Mouse (Mus musculus) forebrain, embryonic 16.5 days (tissue): ENCODE measurements around the gene Gm6614. TPM values are rescaled to one million over a fixed set of nuclear protein-coding genes. Genes with fewer than 3 reads are reported as not detected.
"Not testable (repeated sequence)": the region's sequence is repeated elsewhere in the genome, so short reads cannot be mapped to it uniquely, and the experiment has no call there.

ENCODE experiments used
- ATAC-seq: fragments of 200-750 bp; cut with Nextera tagmentation; 2 replicates; pipeline ENCODE4 v1.8.0; 2017; ENCODE audit warnings: mild to moderate bottlenecking, moderate library complexity
- H3K27ac ChIP-seq: fragments of 300-500 bp; sonication (generic); 2 replicates; pipeline ENCODE4 v1.5.1; 2014; ENCODE audit warnings: low read length, control low read depth
- H3K27me3 ChIP-seq: fragments of 300-500 bp; sonication (generic); replicated peaks from 2 replicates; pipeline ENCODE4 v1.6.1; 2014; ENCODE audit warnings: low read length; ENCODE audit not compliant: control insufficient read depth, insufficient read depth
- H3K36me3 ChIP-seq: fragments of 300-500 bp; sonication (generic); 2 replicates; pipeline ENCODE4 v1.6.1; 2014; ENCODE audit not compliant: control insufficient read depth, insufficient read depth
- H3K4me1 ChIP-seq: fragments of 300-500 bp; sonication (generic); replicated peaks from 2 replicates; pipeline ENCODE4 v1.6.1; 2014; ENCODE audit warnings: low read length; ENCODE audit not compliant: control insufficient read depth, insufficient read depth
- H3K4me2 ChIP-seq: fragments of 300-500 bp; sonication (generic); 2 replicates; pipeline ENCODE4 v1.6.1; 2014; ENCODE audit warnings: mild to moderate bottlenecking, low read length, control low read depth
- H3K4me3 ChIP-seq: fragments of 300-500 bp; sonication (generic); replicated peaks from 2 replicates; pipeline ENCODE4 v1.5.1; 2014; ENCODE audit warnings: mild to moderate bottlenecking, low read length, control low read depth
- H3K9ac ChIP-seq: fragments of 300-500 bp; sonication (generic); replicated peaks from 2 replicates; pipeline ENCODE4 v1.6.1; 2014; ENCODE audit warnings: low read depth, low read length, control low read depth
- H3K9me3 ChIP-seq: fragments of 300-500 bp; sonication (generic); 2 replicates; pipeline ENCODE4 v1.6.1; 2016; ENCODE audit warnings: low read length; ENCODE audit not compliant: control insufficient read depth
- WGBS: fragments of 180-500 bp; shearing (Covaris S2); extraction: QIAGEN DNeasy Blood & Tissue Kit; methylation state at CpG from one replicate; pipeline ENCODE4 v1.1.7; 2014; 5-methylcytosine and 5-hydroxymethylcytosine counted together
- polyA plus RNA-seq: library from polyadenylated mRNA; unstranded; fragments of >200 nt; fragmentation: Nextera tagmentation; extraction: Ambion mirVana; gene quantifications from 2 replicates; pipeline ENCODE4 v1.2.1, GENCODE M21; 2015

Gene Gm6614
- polyA plus RNA-seq = not detected in 2 replicates

DNA sequence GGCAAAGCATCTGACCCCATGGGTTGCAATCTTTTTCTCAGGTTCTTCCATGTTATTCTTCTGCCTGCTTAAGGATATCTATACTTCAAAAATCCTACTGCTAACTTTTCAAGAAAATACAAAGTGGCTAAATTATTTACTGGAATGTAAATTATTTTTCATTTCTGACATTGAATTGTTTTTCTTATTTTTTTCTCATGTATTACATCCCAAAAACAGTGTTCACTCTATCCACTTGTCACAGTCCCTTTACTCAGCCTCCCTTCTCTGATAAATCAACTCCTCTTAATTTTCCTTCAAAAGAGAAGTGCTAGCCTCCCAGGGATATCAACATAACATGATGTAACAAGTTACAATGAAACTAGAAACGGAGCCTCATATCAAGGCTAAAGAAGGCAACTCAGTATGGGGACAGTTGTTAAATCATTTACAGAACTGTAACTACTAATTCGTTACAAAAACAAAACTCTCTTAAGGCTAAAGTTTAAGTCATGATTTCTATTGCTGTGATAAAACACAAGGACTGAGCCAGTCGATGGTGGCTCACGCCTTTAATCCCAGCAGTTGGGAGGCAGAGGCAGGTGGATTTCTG is at the start of gene Gm6614:
Gene Gm6614, minus strand, starts transcription at position 51 of the 592 bp plus-strand sequence.
- no peak for ATAC-seq
- no peaks in the 10 kb centered on the region for H3K9me3 ChIP-seq
- WGBS = 89% methylated on average over 4 of the region's 4 CpGs
- H3K27ac ChIP-seq = no peak within 1 kb of the TSS
- no peaks in the 10 kb centered on the region for H3K36me3 ChIP-seq
- no peaks in the 10 kb centered on the region for H3K27me3 ChIP-seq
- H3K4me3 ChIP-seq = no peak within 1 kb of the TSS
- H3K4me1 ChIP-seq = no peaks in the 10 kb centered on the region
- no peak within 1 kb of the TSS for H3K4me2 ChIP-seq
- H3K9ac ChIP-seq = no peak within 1 kb of the TSS

DNA sequence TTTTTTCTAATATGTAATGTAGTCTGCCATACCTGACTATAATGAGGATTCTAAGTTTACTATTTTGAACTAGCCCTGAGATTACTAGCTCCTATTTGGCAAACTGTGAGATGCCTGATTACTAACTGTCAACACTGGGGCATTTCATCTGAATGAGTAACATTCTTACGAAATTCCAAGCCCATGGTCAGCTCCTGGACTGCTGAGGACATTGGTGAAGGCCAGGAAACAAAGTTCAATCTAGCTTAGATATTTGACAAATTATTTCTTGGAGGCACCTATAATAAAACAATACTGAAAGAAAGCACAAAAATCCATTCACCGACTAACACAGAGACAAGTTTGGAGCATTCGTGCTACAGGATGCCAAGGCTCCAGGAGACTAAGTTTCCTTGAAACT is 47.1 kb upstream of the Gm6614 start:
- H3K9me3 ChIP-seq, H3K4me3 ChIP-seq, ATAC-seq, H3K27me3 ChIP-seq, H3K36me3 ChIP-seq, H3K9ac ChIP-seq, H3K27ac ChIP-seq, H3K4me2 ChIP-seq, H3K4me1 ChIP-seq: not testable (repeated sequence)
- WGBS = 85% methylated on average over 3 of the region's 3 CpGs

DNA sequence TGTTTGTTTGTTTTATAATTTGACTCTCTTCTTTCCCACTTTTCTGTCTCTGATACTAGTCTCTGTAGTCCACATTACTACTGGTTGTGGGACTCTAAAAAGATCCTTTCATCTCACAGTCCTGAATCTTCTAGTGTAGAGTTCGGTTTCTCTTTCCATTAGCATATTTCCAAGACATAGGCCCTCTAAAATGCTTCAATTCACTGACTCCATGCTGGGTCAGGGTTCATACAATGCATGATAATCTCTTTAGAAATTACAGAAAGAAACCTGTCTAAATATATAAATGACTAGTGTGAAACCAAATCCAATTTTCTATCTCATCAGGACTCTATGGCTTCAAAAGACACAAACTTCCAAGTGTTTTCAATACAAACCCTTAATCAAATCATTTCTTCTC is 36.5 kb upstream of the Gm6614 start:
- no peak for ATAC-seq
- no peak overlapping the region for H3K27ac ChIP-seq
- no peak overlapping the region for H3K4me3 ChIP-seq
- H3K9ac ChIP-seq = no peak overlapping the region
- no peaks in the 10 kb centered on the region for H3K36me3 ChIP-seq
- H3K9me3 ChIP-seq = no peaks in the 10 kb centered on the region
- H3K27me3 ChIP-seq = no peaks in the 10 kb centered on the region
- H3K4me2 ChIP-seq = no peak overlapping the region
- 56% methylated on average over 1 of the region's 1 CpGs for WGBS
- H3K4me1 ChIP-seq = no peaks in the 10 kb centered on the region

DNA sequence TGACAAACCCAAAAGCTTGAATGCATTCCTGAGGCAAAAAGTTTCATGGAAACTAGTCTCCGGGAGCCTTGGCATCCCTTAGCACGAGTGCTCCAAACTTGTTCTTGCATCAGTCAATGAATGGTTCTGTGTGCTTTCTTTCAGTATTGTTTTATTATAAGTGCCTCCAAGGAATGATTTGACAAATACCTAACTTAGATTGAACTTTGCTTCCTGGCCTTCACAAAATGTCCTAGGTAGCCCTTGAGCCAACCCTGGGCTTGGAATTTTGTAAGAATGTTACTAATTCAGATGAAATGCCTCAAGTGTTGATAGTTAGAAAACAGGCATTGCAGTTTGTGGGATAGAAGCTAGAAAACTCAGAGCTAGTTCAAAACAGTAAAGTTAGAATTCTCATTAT is 34.5 kb upstream of the Gm6614 start:
- Histone ChIP-seq H3K4me1 (no peaks in the 10 kb centered on the region), H3K36me3 (no peaks in the 10 kb centered on the region), H3K4me3 (no peak overlapping the region), H3K27ac (no peak overlapping the region), H3K27me3 (no peaks in the 10 kb centered on the region), H3K9ac (no peak overlapping the region), H3K9me3 (no peaks in the 10 kb centered on the region), H3K4me2 (no peak overlapping the region)
- no peak for ATAC-seq
- WGBS = 73% methylated on average over 2 of the region's 2 CpGs

DNA sequence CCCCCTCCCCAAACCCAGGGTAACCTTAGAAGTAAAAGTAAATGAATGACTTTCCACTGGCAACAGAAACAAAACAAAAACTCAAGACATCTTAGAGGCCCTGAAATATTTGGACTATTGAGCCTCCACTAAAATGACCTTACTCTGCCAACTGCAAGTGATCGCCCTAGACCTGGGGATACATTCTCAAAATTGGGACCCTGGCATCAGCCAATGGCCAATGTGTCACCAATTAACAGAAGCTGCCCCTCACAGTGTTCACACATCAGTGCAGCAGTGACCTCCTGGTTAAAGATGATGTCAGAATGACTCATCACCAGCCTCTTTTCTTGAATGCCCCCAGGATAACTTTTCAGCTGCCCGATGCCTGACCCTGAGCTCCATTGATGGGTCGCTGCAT is 30.7 kb upstream of the Gm6614 start:
- ATAC-seq = no peak
- 95% methylated on average over 3 of the region's 3 CpGs for WGBS
- Histone ChIP-seq H3K4me3 (no peak overlapping the region), H3K27ac (no peak overlapping the region), H3K4me1 (no peaks in the 10 kb centered on the region), H3K27me3 (no peaks in the 10 kb centered on the region), H3K9me3 (no peaks in the 10 kb centered on the region), H3K4me2 (no peak overlapping the region), H3K36me3 (no peaks in the 10 kb centered on the region), H3K9ac (no peak overlapping the region)

GRCm38 (mm10) chr6:142040306-142041175 is 29.3 kb upstream of the Gm6614 start:
- Histone ChIP-seq H3K27ac (no peak overlapping the region), H3K4me1 (no peaks in the 10 kb centered on the region), H3K4me2 (no peak overlapping the region), H3K9ac (no peak overlapping the region), H3K36me3 (no peaks in the 10 kb centered on the region), H3K4me3 (no peak overlapping the region), H3K9me3 (no peaks in the 10 kb centered on the region), H3K27me3 (no peaks in the 10 kb centered on the region)
- peak; percentile 36 for ATAC-seq
- 58% methylated on average over 16 of the region's 16 CpGs for whole genome bisulfite sequencing

- no peak overlapping the region for H3K4me3 ChIP-seq
- 84% methylated on average over 2 of the region's 2 CpGs for WGBS
- H3K27me3 ChIP-seq = no peaks in the 10 kb centered on the region
- no peak overlapping the region for H3K9ac ChIP-seq
- no peaks in the 10 kb centered on the region for H3K36me3 ChIP-seq
- no peak for ATAC-seq
- no peak overlapping the region for H3K4me2 ChIP-seq
- no peak overlapping the region for H3K27ac ChIP-seq
- H3K4me1 ChIP-seq = no peaks in the 10 kb centered on the region
- H3K9me3 ChIP-seq = no peaks in the 10 kb centered on the region
These were observed 24.6 kb upstream of the Gm6614 start for GRCm38 (mm10) chr6:142035771-142036170.

GRCm38 (mm10) chr6:142021671-142022070 is 10.5 kb upstream of the Gm6614 start:
- no peaks in the 10 kb centered on the region for H3K9me3 ChIP-seq
- H3K9ac ChIP-seq = no peak overlapping the region
- no peaks in the 10 kb centered on the region for H3K4me1 ChIP-seq
- 86% methylated on average over 3 of the region's 3 CpGs for WGBS
- H3K36me3 ChIP-seq = no peaks in the 10 kb centered on the region
- no peak overlapping the region for H3K27ac ChIP-seq
- no peaks in the 10 kb centered on the region for H3K27me3 ChIP-seq
- no peak overlapping the region for H3K4me2 ChIP-seq
- no peak overlapping the region for H3K4me3 ChIP-seq
- ATAC-seq = no peak

DNA sequence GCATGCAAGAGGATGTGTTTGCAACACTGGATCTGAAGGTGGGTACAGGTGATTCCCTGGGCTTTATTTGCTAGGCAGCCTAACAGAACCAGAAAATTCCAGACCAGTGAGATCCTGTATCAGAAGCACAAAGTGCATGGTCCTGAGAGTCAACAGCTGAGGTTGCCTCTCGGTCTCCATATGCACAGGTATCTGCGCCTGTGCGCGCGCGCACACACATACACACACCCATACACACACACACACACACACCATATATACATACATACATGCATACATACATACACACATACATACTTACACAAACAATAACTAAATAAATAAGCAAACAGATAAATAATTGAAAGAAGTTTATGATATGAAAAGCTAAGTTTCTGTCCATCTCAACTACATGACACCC is 24.4 kb downstream of the Gm6614 start:
- Histone ChIP-seq H3K27ac (no peak overlapping the region), H3K36me3 (no peaks in the 10 kb centered on the region), H3K9me3 (no peaks in the 10 kb centered on the region), H3K9ac (no peak overlapping the region), H3K4me2 (no peak overlapping the region), H3K4me3 (no peak overlapping the region), H3K4me1 (no peaks in the 10 kb centered on the region), H3K27me3 (no peaks in the 10 kb centered on the region)
- 98% methylated on average over 6 of the region's 6 CpGs for WGBS
- no peak for ATAC-seq
